Mouse (Mus musculus): ENCODE measurements at regions not wholly inside any gene's neighbourhood (a gene's known extent, or its start where the extent isn't known, plus 50 kb on each side); places are given as distances from the start of the nearest gene placed in this dataset.

GRCm38 (mm10) chr11:85995318-85996095 lies 109.3 kb downstream of the Tbx4 start:
- TF ChIP-seq CTCF (IDR thresholded peaks at IDR 0.05; ENCODE audit: low read depth) (peak; percentile 69), EP300 (optimal IDR thresholded peaks at IDR 0.05) (no peak)
- WGBS: 40% methylated on average over 29 of the region's 29 CpGs
- Histone ChIP-seq H3K4me1 (replicated peaks; ENCODE audit: control insufficient read depth, insufficient read depth) (no peaks in the 10 kb centered on the region), H3K4me2 (replicated peaks; ENCODE audit: low read depth) (peak overlapping the region; percentile 43), H3K27ac (replicated peaks) (no peak overlapping the region), H3K9me3 (ENCODE audit: control insufficient read depth, low read length) (no peaks in the 10 kb centered on the region), H3K36me3 (ENCODE audit: control insufficient read depth, insufficient read depth, low read length) (no peaks in the 10 kb centered on the region), H3K9ac (ENCODE audit: low read length) (no peak overlapping the region), H3K4me3 (ENCODE audit: low read depth, low read length) (peak overlapping the region; percentile 2; the same call in 1 of the 2 replicates), H3K27me3 (ENCODE audit: control insufficient read depth, insufficient read depth, low read length) (no peaks in the 10 kb centered on the region)
- ATAC-seq (ENCODE audit: low FRiP score, low TSS enrichment) (0 out of 2 replicates have a peak, but pooled peaks have one; percentile 47), DNase-seq (ENCODE audit: low spot score) (peak; percentile 53)

DNA sequence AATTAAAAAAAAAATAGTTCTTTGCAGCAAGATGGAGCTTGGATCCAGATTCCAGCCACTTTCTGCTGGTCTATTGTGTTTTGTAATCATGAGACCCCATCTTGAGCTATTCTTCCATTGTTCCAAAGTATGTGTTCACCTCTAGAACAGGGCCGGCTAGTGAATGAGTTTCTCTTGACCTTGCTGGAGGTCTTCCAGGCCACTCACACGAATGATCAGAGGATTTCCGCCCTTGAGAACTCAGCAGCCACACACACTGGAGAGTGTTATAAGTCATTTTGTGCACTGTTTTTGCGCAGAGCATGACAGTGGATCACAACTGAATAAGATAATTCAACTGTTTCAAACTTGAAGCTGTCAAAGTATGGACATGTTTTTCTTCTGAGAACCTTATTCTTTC lies 110.5 kb downstream of the Tbx4 start:
- H3K4me1 ChIP-seq (replicated peaks; ENCODE audit: control insufficient read depth, insufficient read depth): no peaks in the 10 kb centered on the region
- H3K36me3 ChIP-seq (ENCODE audit: control insufficient read depth, insufficient read depth, low read length): no peaks in the 10 kb centered on the region
- no peak for TF ChIP-seq CTCF (IDR thresholded peaks at IDR 0.05; ENCODE audit: low read depth)
- TF ChIP-seq EP300 (optimal IDR thresholded peaks at IDR 0.05): no peak
- no peak for DNase-seq (ENCODE audit: low spot score)
- H3K9ac ChIP-seq (ENCODE audit: low read length): no peak overlapping the region
- H3K9me3 ChIP-seq (ENCODE audit: control insufficient read depth, low read length): no peaks in the 10 kb centered on the region
- no peak overlapping the region for H3K27ac ChIP-seq (replicated peaks)
- no peak for ATAC-seq (ENCODE audit: low FRiP score, low TSS enrichment)
- H3K4me3 ChIP-seq (ENCODE audit: low read depth, low read length): no peak overlapping the region
- H3K4me2 ChIP-seq (replicated peaks; ENCODE audit: low read depth): no peak overlapping the region
- H3K27me3 ChIP-seq (ENCODE audit: control insufficient read depth, insufficient read depth, low read length): no peaks in the 10 kb centered on the region
- 66% methylated on average over 4 of the region's 4 CpGs for WGBS

- DNase-seq (ENCODE audit: low spot score): no peak
- Histone ChIP-seq H3K27ac (replicated peaks) (no peak overlapping the region), H3K27me3 (ENCODE audit: control insufficient read depth, insufficient read depth, low read length) (no peaks in the 10 kb centered on the region), H3K4me2 (replicated peaks; ENCODE audit: low read depth) (no peak overlapping the region), H3K36me3 (ENCODE audit: control insufficient read depth, insufficient read depth, low read length) (no peaks in the 10 kb centered on the region), H3K9ac (ENCODE audit: low read length) (no peak overlapping the region), H3K9me3 (ENCODE audit: control insufficient read depth, low read length) (no peaks in the 10 kb centered on the region), H3K4me1 (replicated peaks; ENCODE audit: control insufficient read depth, insufficient read depth) (no peaks in the 10 kb centered on the region), H3K4me3 (ENCODE audit: low read depth, low read length) (no peak overlapping the region)
- TF ChIP-seq EP300 (optimal IDR thresholded peaks at IDR 0.05): no peak
- no peak for TF ChIP-seq CTCF (IDR thresholded peaks at IDR 0.05; ENCODE audit: low read depth)
- ATAC-seq (ENCODE audit: low FRiP score, low TSS enrichment): no peak
- 69% methylated on average over 7 of the region's 7 CpGs for WGBS
Observed at GRCm38 (mm10) chr11:86003341-86003740, 117.1 kb downstream of the Tbx4 start.

GRCm38 (mm10) chr11:86005284-86005683 lies 119.1 kb downstream of the Tbx4 start:
- no peak overlapping the region for H3K27ac ChIP-seq (replicated peaks)
- H3K36me3 ChIP-seq (ENCODE audit: control insufficient read depth, insufficient read depth, low read length): no peaks in the 10 kb centered on the region
- H3K27me3 ChIP-seq (ENCODE audit: control insufficient read depth, insufficient read depth, low read length): no peaks in the 10 kb centered on the region
- TF ChIP-seq EP300 (optimal IDR thresholded peaks at IDR 0.05): no peak
- no peak for TF ChIP-seq CTCF (IDR thresholded peaks at IDR 0.05; ENCODE audit: low read depth)
- DNase-seq (ENCODE audit: low spot score) (no peak), ATAC-seq (ENCODE audit: low FRiP score, low TSS enrichment) (no peak)
- no peaks in the 10 kb centered on the region for H3K4me1 ChIP-seq (replicated peaks; ENCODE audit: control insufficient read depth, insufficient read depth)
- no peak overlapping the region for H3K4me3 ChIP-seq (ENCODE audit: low read depth, low read length)
- no peaks in the 10 kb centered on the region for H3K9me3 ChIP-seq (ENCODE audit: control insufficient read depth, low read length)
- no peak overlapping the region for H3K9ac ChIP-seq (ENCODE audit: low read length)
- WGBS: 86% methylated on average over 2 of the region's 2 CpGs
- H3K4me2 ChIP-seq (replicated peaks; ENCODE audit: low read depth): no peak overlapping the region

GRCm38 (mm10) chr11:86005899-86006445 lies 119.8 kb downstream of the Tbx4 start:
- H3K9me3 ChIP-seq (ENCODE audit: control insufficient read depth, low read length): no peaks in the 10 kb centered on the region
- H3K27ac ChIP-seq (replicated peaks): no peak overlapping the region
- H3K36me3 ChIP-seq (ENCODE audit: control insufficient read depth, insufficient read depth, low read length): no peaks in the 10 kb centered on the region
- ATAC-seq (ENCODE audit: low FRiP score, low TSS enrichment) (no peak), DNase-seq (ENCODE audit: low spot score) (no peak)
- no peak overlapping the region for H3K9ac ChIP-seq (ENCODE audit: low read length)
- TF ChIP-seq CTCF (IDR thresholded peaks at IDR 0.05; ENCODE audit: low read depth) (no peak), EP300 (optimal IDR thresholded peaks at IDR 0.05) (no peak)
- 81% methylated on average over 9 of the region's 9 CpGs for WGBS
- no peak overlapping the region for H3K4me2 ChIP-seq (replicated peaks; ENCODE audit: low read depth)
- H3K4me1 ChIP-seq (replicated peaks; ENCODE audit: control insufficient read depth, insufficient read depth): no peaks in the 10 kb centered on the region
- no peaks in the 10 kb centered on the region for H3K27me3 ChIP-seq (ENCODE audit: control insufficient read depth, insufficient read depth, low read length)
- H3K4me3 ChIP-seq (ENCODE audit: low read depth, low read length): no peak overlapping the region

DNA sequence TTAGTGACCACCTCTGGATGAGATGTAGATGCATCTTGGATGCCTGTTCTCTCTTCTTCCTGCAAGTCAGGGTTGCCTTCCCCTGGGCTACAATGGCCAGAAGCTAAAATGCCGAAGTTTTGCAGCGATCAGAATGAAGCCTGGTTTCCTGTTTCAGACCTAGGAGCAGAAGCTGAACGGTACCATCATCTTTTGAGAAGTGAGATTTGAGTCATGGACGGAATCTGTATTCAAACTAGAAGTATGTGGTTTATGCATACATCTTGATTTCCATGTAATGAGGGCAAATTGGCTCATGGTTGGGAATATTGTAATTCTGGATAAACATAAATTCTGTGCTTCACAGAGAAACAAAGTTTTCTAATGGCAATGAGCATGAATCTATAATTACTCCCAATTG lies 120.6 kb downstream of the Tbx4 start:
- H3K27me3 ChIP-seq (ENCODE audit: control insufficient read depth, insufficient read depth, low read length): no peaks in the 10 kb centered on the region
- H3K36me3 ChIP-seq (ENCODE audit: control insufficient read depth, insufficient read depth, low read length): no peaks in the 10 kb centered on the region
- H3K9ac ChIP-seq (ENCODE audit: low read length): no peak overlapping the region
- ATAC-seq (ENCODE audit: low FRiP score, low TSS enrichment) (no peak), DNase-seq (ENCODE audit: low spot score) (no peak)
- H3K27ac ChIP-seq (replicated peaks): no peak overlapping the region
- H3K4me3 ChIP-seq (ENCODE audit: low read depth, low read length): no peak overlapping the region
- TF ChIP-seq EP300 (optimal IDR thresholded peaks at IDR 0.05) (no peak), CTCF (IDR thresholded peaks at IDR 0.05; ENCODE audit: low read depth) (no peak)
- H3K4me1 ChIP-seq (replicated peaks; ENCODE audit: control insufficient read depth, insufficient read depth): no peaks in the 10 kb centered on the region
- H3K4me2 ChIP-seq (replicated peaks; ENCODE audit: low read depth): no peak overlapping the region
- H3K9me3 ChIP-seq (ENCODE audit: control insufficient read depth, low read length): no peaks in the 10 kb centered on the region
- WGBS: 81% methylated on average over 4 of the region's 4 CpGs

Measured in stomach, postnatal 0 days (tissue).